Mouse (Mus musculus) heart, adult 2 months (tissue): ENCODE measurements around the gene Zfp37.

Experiments used
- CTCF ChIP-seq: fragments of 200-600 bp; IDR thresholded peaks from 2 replicates; pipeline ENCODE4 v1.8.1; 2022; ENCODE audit warnings: antibody characterized with exemption, mild to moderate bottlenecking, moderate library complexity
- EP300 ChIP-seq: fragments of 200-500 bp; IDR thresholded peaks from 2 replicates; pipeline ENCODE4 v1.6.1; 2011; ENCODE audit warnings: low read depth, low read length, control low read depth; ENCODE audit not compliant: insufficient read depth
- POLR2A ChIP-seq: fragments of 200-500 bp; IDR thresholded peaks from 2 replicates; pipeline ENCODE4 v1.6.1; 2011; ENCODE audit warnings: mild to moderate bottlenecking, low read depth, low read length, control low read depth; ENCODE audit not compliant: insufficient read depth

DNA sequence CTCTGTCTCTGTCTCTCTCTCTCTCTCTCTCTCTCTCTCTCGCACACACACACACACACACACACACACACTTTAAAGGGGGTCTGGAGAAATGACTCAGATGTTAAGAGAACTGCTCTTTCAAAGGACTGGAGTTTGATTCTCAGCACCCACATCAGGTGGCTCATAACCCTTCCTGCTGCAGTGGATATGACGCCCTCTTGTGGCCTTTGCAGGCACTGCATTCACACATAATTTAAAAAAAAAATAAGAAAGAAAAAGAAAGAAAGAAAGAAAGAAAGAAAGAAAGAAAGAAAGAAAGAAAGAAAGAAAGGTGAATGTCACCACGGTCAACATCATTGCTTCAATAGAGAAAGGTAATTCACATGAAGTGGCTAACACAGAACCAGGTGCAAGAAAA, 46.4 kb upstream of the Zfp37 start:
- TF ChIP-seq EP300: no peak
- TF ChIP-seq CTCF: peak; percentile 10; the same call in 1 of the 2 replicates
- no peak for TF ChIP-seq POLR2A
